In the genomic region with DNA sequence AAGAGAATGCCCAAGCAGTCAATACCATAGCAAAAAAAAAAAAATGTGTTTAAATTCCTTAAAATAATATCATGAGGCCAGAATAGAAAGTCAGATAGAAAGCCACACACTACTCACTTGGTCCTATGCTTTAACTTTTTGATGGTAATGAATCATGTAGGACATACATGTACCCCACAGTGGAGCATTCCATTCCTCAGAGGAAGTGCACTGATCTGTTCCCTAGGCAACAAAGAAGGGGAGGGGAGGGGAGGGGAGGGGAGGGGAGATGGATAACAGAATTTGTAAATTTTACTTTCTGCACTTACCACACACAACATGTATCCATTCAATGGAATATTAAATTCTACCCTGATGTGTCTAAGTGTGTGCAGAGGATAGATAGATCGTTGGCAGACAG, we compare ENCODE assay signal across 21 mouse cellular contexts.
DNase-seq lines count a peak whose midpoint lies in the region; ATAC-seq and TF ChIP-seq lines count a peak whose summit lies in the region.
"Had no signal": no experiment of that assay in that cellular context is flagged by ENCODE, and none has a peak within 500 bp of the region (broad histone marks: within the 10 kb centered on the region; RNA-seq: fewer than 3 reads in every experiment).

No protein-coding gene starts in this region.

- H3K4me3 ChIP-seq in hindbrain, embryonic 11.5 days (ENCODE audit: low read depth, low read length), result no peak overlapping the region
- H3K4me3 ChIP-seq in hindbrain, embryonic 16.5 days (ENCODE audit: low read length), result no peak overlapping the region
- no peak overlapping the region for H3K4me3 ChIP-seq in midbrain, embryonic 12.5 days
- no peak overlapping the region for H3K4me3 ChIP-seq in midbrain, postnatal 0 days (ENCODE audit: low read depth, low read length)
- no peak overlapping the region for H3K4me3 ChIP-seq in CH12.LX (replicated peaks in 1 of 3; ENCODE audit: low read depth in 2 of 3, low read length in 2 of 3, poor library complexity in 1 of 3)
- H3K4me3 ChIP-seq: embryonic facial prominence, embryonic 10.5 days; forebrain, embryonic 15.5 days; heart, embryonic 13.5 days had no signal

- no peaks in the 10 kb centered on the region for H3K36me3 ChIP-seq in hindbrain, embryonic 11.5 days (ENCODE audit: control insufficient read depth, insufficient read depth, low read length)
- H3K36me3 ChIP-seq in hindbrain, embryonic 16.5 days (ENCODE audit: control insufficient read depth, insufficient read depth, low read length), result no peaks in the 10 kb centered on the region
- H3K36me3 ChIP-seq in midbrain, embryonic 12.5 days, result no peaks in the 10 kb centered on the region
- no peaks in the 10 kb centered on the region for H3K36me3 ChIP-seq in midbrain, postnatal 0 days (ENCODE audit: insufficient read depth, low read length)
- no peaks in the 10 kb centered on the region for H3K36me3 ChIP-seq in CH12.LX (replicated peaks in 1 of 2; ENCODE audit: control insufficient read depth in 1 of 2, insufficient read depth in 1 of 2, low read length in 1 of 2)
- H3K36me3 ChIP-seq: embryonic facial prominence, embryonic 10.5 days; forebrain, embryonic 15.5 days; heart, embryonic 13.5 days had no signal

- in situ Hi-C loops in CH12.LX (cut with MboI; ENCODE audit: low pct_ligation_motif_present, low pct_unique_long_range_greater_than_20kb, low sequenced_read_pairs), result no loop called here

- H3K4me1 ChIP-seq in hindbrain, embryonic 11.5 days (replicated peaks; ENCODE audit: control insufficient read depth, insufficient read depth, low read length), result no peaks in the 10 kb centered on the region; the same call in 1 of the 2 replicates
- peaks cover 8% of the 10 kb centered on the region for H3K4me1 ChIP-seq in hindbrain, embryonic 16.5 days (ENCODE audit: control insufficient read depth, insufficient read depth, low read depth, low read length)
- peaks cover 32% of the 10 kb centered on the region for H3K4me1 ChIP-seq in midbrain, embryonic 12.5 days
- H3K4me1 ChIP-seq in midbrain, postnatal 0 days (ENCODE audit: insufficient read depth, low read length), result no peaks in the 10 kb centered on the region
- H3K4me1 ChIP-seq in CH12.LX (ENCODE audit: control insufficient read depth in 1 of 2, insufficient read depth in 2 of 2), result peaks cover 9 to 42% of the 10 kb centered on the region in 2 experiments

- 0 out of 2 replicates have a peak, but pooled peaks cover 2% of the 10 kb centered on the region for H3K27me3 ChIP-seq in hindbrain, embryonic 11.5 days (ENCODE audit: control insufficient read depth, insufficient read depth, low read length)
- no peaks in the 10 kb centered on the region for H3K27me3 ChIP-seq in hindbrain, embryonic 16.5 days (replicated peaks; ENCODE audit: control insufficient read depth, insufficient read depth, low read length)
- H3K27me3 ChIP-seq in midbrain, embryonic 12.5 days, result peaks cover 27% of the 10 kb centered on the region
- no peaks in the 10 kb centered on the region for H3K27me3 ChIP-seq in midbrain, postnatal 0 days (ENCODE audit: insufficient read depth, low read length)
- no peaks in the 10 kb centered on the region for H3K27me3 ChIP-seq in CH12.LX (replicated peaks)
- H3K27me3 ChIP-seq: forebrain, embryonic 15.5 days had no signal

- dilution Hi-C loops in CH12.LX (cut with MboI; ENCODE audit: extremely low pct_ligation_motif_present, extremely low pct_unique_long_range_greater_than_20kb, low sequenced_read_pairs), result no loop called here

- no peak overlapping the region for H3K9ac ChIP-seq in hindbrain, embryonic 11.5 days (ENCODE audit: low read depth, low read length)
- H3K9ac ChIP-seq in hindbrain, embryonic 16.5 days (ENCODE audit: low read depth, low read length), result no peak overlapping the region
- no peak overlapping the region for H3K9ac ChIP-seq in midbrain, embryonic 12.5 days (replicated peaks)
- no peak overlapping the region for H3K9ac ChIP-seq in midbrain, postnatal 0 days (replicated peaks; ENCODE audit: low read length, poor library complexity, severe bottlenecking)
- no peak overlapping the region for H3K9ac ChIP-seq in CH12.LX (ENCODE audit: insufficient read depth, low read depth)
- H3K9ac ChIP-seq: forebrain, embryonic 15.5 days; heart, embryonic 13.5 days had no signal

- no peak for TF ChIP-seq CTCF in midbrain, postnatal 0 days (IDR thresholded peaks at IDR 0.05)
- TF ChIP-seq CTCF in CH12.LX (conservative IDR thresholded peaks at IDR 0.05 in 1 of 2, IDR thresholded peaks at IDR 0.05 in 1 of 2; ENCODE audit: low read depth in 2 of 2, low read length in 2 of 2), result no peak

- peak; percentile 57 for DNase-seq in embryo, embryonic 10.5 days (ENCODE audit: low spot score)
- DNase-seq in embryo, embryonic 11 days, result no peak
- peak; percentile 40 for DNase-seq in hindbrain, embryonic 11.5 days (ENCODE audit: low spot score)
- DNase-seq in midbrain, postnatal 0 days (ENCODE audit: low spot score), result no peak
- peak; percentile 57 for DNase-seq in CH12.LX (ENCODE audit: extremely low read depth)
- DNase-seq in adrenal gland, postnatal 4 days (ENCODE audit: low spot score in 2 of 2), result no peak
- DNase-seq: adrenal gland, postnatal 14 days; cerebellum, adult 2 months; cerebellum, postnatal 10 days; gastrocnemius, postnatal 36 days; heart, adult 11 months; heart, postnatal 36 days; kidney, adult 11 months had no signal

- no peaks in the 10 kb centered on the region for H3K9me3 ChIP-seq in hindbrain, embryonic 11.5 days (ENCODE audit: control insufficient read depth, low read length)
- no peaks in the 10 kb centered on the region for H3K9me3 ChIP-seq in hindbrain, embryonic 16.5 days (ENCODE audit: control insufficient read depth, low read length)
- no peaks in the 10 kb centered on the region for H3K9me3 ChIP-seq in midbrain, embryonic 12.5 days
- no peaks in the 10 kb centered on the region for H3K9me3 ChIP-seq in midbrain, postnatal 0 days (ENCODE audit: low read length)
- H3K9me3 ChIP-seq in CH12.LX (replicated peaks; ENCODE audit: low read length), result no peaks in the 10 kb centered on the region
- H3K9me3 ChIP-seq: embryonic facial prominence, embryonic 10.5 days; forebrain, embryonic 15.5 days; heart, embryonic 13.5 days had no signal

- no peak for TF ChIP-seq RAD21 in CH12.LX (IDR thresholded peaks at IDR 0.05; ENCODE audit: low read depth, low read length)

- TF ChIP-seq POLR2A in CH12.LX (IDR thresholded peaks at IDR 0.05; ENCODE audit: low read depth, low read length), result no peak

- H3K27ac ChIP-seq in hindbrain, embryonic 11.5 days (ENCODE audit: low read depth, low read length), result no peak overlapping the region
- H3K27ac ChIP-seq in hindbrain, embryonic 16.5 days (ENCODE audit: low read depth, low read length), result no peak overlapping the region
- no peak overlapping the region for H3K27ac ChIP-seq in midbrain, embryonic 12.5 days (replicated peaks)
- H3K27ac ChIP-seq in midbrain, postnatal 0 days (ENCODE audit: low read depth, low read length), result no peak overlapping the region
- H3K27ac ChIP-seq in CH12.LX (ENCODE audit: insufficient read depth, low read depth), result no peak overlapping the region
- H3K27ac ChIP-seq: embryonic facial prominence, embryonic 10.5 days; forebrain, embryonic 15.5 days; heart, embryonic 13.5 days; hindbrain, postnatal 0 days had no signal

- peak; percentile 66; the same call in 1 of the 2 replicates for ATAC-seq in hindbrain, embryonic 11.5 days (ENCODE audit: low FRiP score)
- ATAC-seq in hindbrain, embryonic 16.5 days, result no peak
- peak; percentile 58; the same call in 1 of the 2 replicates for ATAC-seq in midbrain, embryonic 12.5 days (ENCODE audit: low FRiP score, low read depth)
- ATAC-seq in midbrain, postnatal 0 days (ENCODE audit: low FRiP score), result no peak
- ATAC-seq: activated CD4-positive, CD25-positive, alpha-beta regulatory T cell, adult 4 months; hindbrain, postnatal 0 days; Patski had no signal

- WGBS in hindbrain, embryonic 11.5 days, result 47% methylated on average over 1 of the region's 1 CpGs
- WGBS in hindbrain, embryonic 16.5 days, result 51% methylated on average over 1 of the region's 1 CpGs
- WGBS in midbrain, embryonic 12.5 days, result 82% methylated on average over 1 of the region's 1 CpGs
- 74% methylated on average over 1 of the region's 1 CpGs for WGBS in midbrain, postnatal 0 days

- no peak overlapping the region for H3K4me2 ChIP-seq in hindbrain, embryonic 11.5 days (replicated peaks; ENCODE audit: low read depth, low read length)
- H3K4me2 ChIP-seq in hindbrain, embryonic 16.5 days (ENCODE audit: low read length), result no peak overlapping the region
- H3K4me2 ChIP-seq in midbrain, embryonic 12.5 days (replicated peaks), result no peak overlapping the region
- no peak overlapping the region for H3K4me2 ChIP-seq in midbrain, postnatal 0 days (ENCODE audit: low read depth, low read length, poor library complexity, severe bottlenecking)
- H3K4me2 ChIP-seq in CH12.LX (ENCODE audit: insufficient read depth, low read depth, poor library complexity, severe bottlenecking), result 0 out of 2 replicates have a peak overlapping the region, but pooled peaks have one; percentile 30
- H3K4me2 ChIP-seq: forebrain, embryonic 15.5 days had no signal

- H3K79me2 ChIP-seq in CH12.LX (replicated peaks; ENCODE audit: control insufficient read depth, extremely low read depth, insufficient read depth, poor library complexity, severe bottlenecking), result no peaks in the 10 kb centered on the region

- no peak for TF ChIP-seq EP300 in CH12.LX (IDR thresholded peaks at IDR 0.05; ENCODE audit: low read length)

TF ChIP-seq in CH12.LX, 34 proteins besides CTCF, POLR2A, EP300 and RAD21:
- TF ChIP-seq NRF1 (IDR thresholded peaks at IDR 0.05; ENCODE audit: low read depth, low read length) (no peak), USF1 (IDR thresholded peaks at IDR 0.05; ENCODE audit: low read depth, low read length) (no peak), SIN3A (IDR thresholded peaks at IDR 0.05; ENCODE audit: low read length) (no peak), ZC3H11A (IDR thresholded peaks at IDR 0.05; ENCODE audit: low read depth, low read length) (no peak), MAZ (IDR thresholded peaks at IDR 0.05; ENCODE audit: low read depth, low read length) (no peak), MYC (IDR thresholded peaks at IDR 0.05; ENCODE audit: low read depth, low read length) (no peak), RCOR1 (conservative IDR thresholded peaks at IDR 0.05; ENCODE audit: low read depth, low read length) (no peak), UBTF (IDR thresholded peaks at IDR 0.05; ENCODE audit: low read depth, low read length) (no peak), IRF4 (IDR thresholded peaks at IDR 0.05; ENCODE audit: low read depth, low read length) (no peak), TCF12 (IDR thresholded peaks at IDR 0.05; ENCODE audit: low read depth, low read length) (no peak)

Comparison
In these comparisons a context has a peak if more than half of its experiments do, and no peak if none do; other contexts are left out.
1. DNase-seq: peak in embryo, embryonic 10.5 days (single experiment), hindbrain, embryonic 11.5 days (single experiment) and CH12.LX (single experiment); none in embryo, embryonic 11 days (single experiment), midbrain, postnatal 0 days (single experiment) and adrenal gland, postnatal 4 days (0 of 2).
2. ATAC-seq: peak in hindbrain, embryonic 11.5 days (single experiment) and midbrain, embryonic 12.5 days (single experiment); none in hindbrain, embryonic 16.5 days (single experiment) and midbrain, postnatal 0 days (single experiment).